Mouse (Mus musculus) midbrain, embryonic 11.5 days (tissue): Measurements from ENCODE around the gene Ell3. TPM values are rescaled to one million over a fixed set of nuclear protein-coding genes. Genes with fewer than 3 reads are reported as not detected.
A peak's percentile ranks its signal among the peaks of the same experiment; 100 is the strongest.

Experiments used
- ATAC-seq: fragments of 200-750 bp; cut with Nextera tagmentation; 2 replicates; pipeline ENCODE4 v1.8.0; 2017; ENCODE audit warnings: moderate TSS enrichment, moderate library complexity; ENCODE audit not compliant: low FRiP score
- DNase-seq: peaks from one replicate; pipeline ENCODE4 v3.0.0; 2015; ENCODE audit warnings: low spot score; ENCODE audit errors: missing footprints
- H3K27ac ChIP-seq: fragments of 300-500 bp; sonication (generic); 2 replicates; pipeline ENCODE4 v1.5.1; 2014; ENCODE audit warnings: low read depth, low read length
- H3K27me3 ChIP-seq: fragments of 300-500 bp; sonication (generic); 2 replicates; pipeline ENCODE4 v1.6.1; 2014; ENCODE audit warnings: mild to moderate bottlenecking, low read length, moderate library complexity, mixed read lengths; ENCODE audit not compliant: control insufficient read depth, insufficient read depth
- H3K36me3 ChIP-seq: fragments of 300-500 bp; sonication (generic); 2 replicates; pipeline ENCODE4 v1.6.1; 2014; ENCODE audit warnings: mild to moderate bottlenecking, low read length, moderate library complexity, mixed read lengths; ENCODE audit not compliant: control insufficient read depth, insufficient read depth
- H3K4me1 ChIP-seq: fragments of 300-500 bp; sonication (generic); 2 replicates; pipeline ENCODE4 v1.6.1; 2014; ENCODE audit warnings: low read length; ENCODE audit not compliant: control insufficient read depth, insufficient read depth
- H3K4me2 ChIP-seq: fragments of 300-500 bp; sonication (generic); 2 replicates; pipeline ENCODE4 v1.6.1; 2014; ENCODE audit warnings: mild to moderate bottlenecking, moderate library complexity
- H3K4me3 ChIP-seq: fragments of 300-500 bp; sonication (generic); 2 replicates; pipeline ENCODE4 v1.5.1; 2014; ENCODE audit warnings: low read depth, low read length
- H3K9ac ChIP-seq: fragments of 300-500 bp; sonication (generic); 2 replicates; pipeline ENCODE4 v1.6.1; 2014; ENCODE audit warnings: low read length
- H3K9me3 ChIP-seq: fragments of 300-500 bp; sonication (generic); 2 replicates; pipeline ENCODE4 v1.6.1; 2016; ENCODE audit warnings: low read length; ENCODE audit not compliant: control insufficient read depth
- WGBS: fragments of 180-500 bp; shearing (Covaris S2); extraction: QIAGEN DNeasy Blood & Tissue Kit; methylation state at CpG from one replicate; pipeline ENCODE4 v1.1.7; 2014; 5-methylcytosine and 5-hydroxymethylcytosine counted together
- polyA plus RNA-seq: library from polyadenylated mRNA; unstranded; fragments of >200 nt; fragmentation: Nextera tagmentation; extraction: Ambion mirVana; gene quantifications from 2 replicates; pipeline ENCODE4 v1.2.1, GENCODE M21; 2014

Ell3 gene
- polyA plus RNA-seq, 1 experiment from 2014 or later, result 2.2 TPM

- ATAC-seq, result no peak
- WGBS, result 9% methylated on average over 11 of the region's 11 CpGs
- no peak overlapping the region for H3K27ac ChIP-seq
Observed at GRCm38 (mm10) chr2:121441800-121442199, 2.3 kb downstream of the Ell3 start.

GRCm38 (mm10) chr2:121440834-121441605 is 3.1 kb downstream of the Ell3 start:
- Histone ChIP-seq H3K9ac (no peak overlapping the region), H3K27ac (no peak overlapping the region), H3K27me3 (peaks cover 22% of the 10 kb centered on the region), H3K4me2 (no peak overlapping the region; the same call in 1 of the 2 replicates), H3K4me1 (peaks cover 9% of the 10 kb centered on the region), H3K4me3 (no peak overlapping the region), H3K36me3 (peaks cover 12% of the 10 kb centered on the region; the same call in 1 of the 2 replicates), H3K9me3 (no peaks in the 10 kb centered on the region)
- ATAC-seq (no peak), DNase-seq (no peak)
- WGBS, result 54% methylated on average over 5 of the region's 5 CpGs

More at GRCm38 (mm10) chr2:121441800-121442199, 2.3 kb downstream of the Ell3 start:
- Histone ChIP-seq H3K9me3 (no peaks in the 10 kb centered on the region), H3K4me1 (peaks cover 9% of the 10 kb centered on the region), H3K9ac (peak overlapping the region; percentile 40; the same call in 1 of the 2 replicates), H3K4me2 (peak overlapping the region; percentile 63), H3K4me3 (peak overlapping the region; percentile 33; the same call in 1 of the 2 replicates), H3K36me3 (peaks cover 11% of the 10 kb centered on the region; the same call in 1 of the 2 replicates), H3K27me3 (peaks cover 22% of the 10 kb centered on the region)
- DNase-seq, result no peak

- Histone ChIP-seq H3K9ac (no peak overlapping the region), H3K27ac (no peak overlapping the region), H3K4me3 (no peak overlapping the region), H3K4me1 (peaks cover 9% of the 10 kb centered on the region), H3K9me3 (no peaks in the 10 kb centered on the region), H3K27me3 (peaks cover 22% of the 10 kb centered on the region), H3K4me2 (no peak overlapping the region), H3K36me3 (peaks cover 20% of the 10 kb centered on the region; the same call in 1 of the 2 replicates)
- WGBS, result 76% methylated on average over 4 of the region's 4 CpGs
- DNase-seq (no peak), ATAC-seq (no peak)
Observed at GRCm38 (mm10) chr2:121439746-121440145, 4.3 kb downstream of the Ell3 start.

- Histone ChIP-seq H3K9me3 (no peaks in the 10 kb centered on the region), H3K27ac (no peak overlapping the region), H3K4me3 (no peak overlapping the region), H3K9ac (no peak overlapping the region), H3K4me2 (no peak overlapping the region), H3K4me1 (no peaks in the 10 kb centered on the region), H3K36me3 (peaks cover 53% of the 10 kb centered on the region), H3K27me3 (no peaks in the 10 kb centered on the region)
- DNase-seq (no peak), ATAC-seq (no peak)
- 100% methylated on average over 1 of the region's 1 CpGs for WGBS
Observed at GRCm38 (mm10) chr2:121434854-121435253, 9.2 kb downstream of the Ell3 start.

- H3K4me1 ChIP-seq, result no peaks in the 10 kb centered on the region
- no peaks in the 10 kb centered on the region for H3K9me3 ChIP-seq
- DNase-seq (peak; percentile 21), ATAC-seq (no peak)
- no peak overlapping the region for H3K27ac ChIP-seq
- no peak overlapping the region for H3K9ac ChIP-seq
- 93% methylated on average over 2 of the region's 2 CpGs for WGBS
- no peak overlapping the region for H3K4me2 ChIP-seq
- no peaks in the 10 kb centered on the region for H3K27me3 ChIP-seq
- peaks cover 30% of the 10 kb centered on the region for H3K36me3 ChIP-seq
- H3K4me3 ChIP-seq, result no peak overlapping the region
Observed at GRCm38 (mm10) chr2:121425890-121426289, 18.2 kb downstream of the Ell3 start.

- no peak for ATAC-seq
- 96% methylated on average over 2 of the region's 2 CpGs for WGBS
- H3K4me1 ChIP-seq, result no peaks in the 10 kb centered on the region
Observed at GRCm38 (mm10) chr2:121423166-121423565, 20.9 kb downstream of the Ell3 start.

GRCm38 (mm10) chr2:121418476-121418875 is 25.6 kb downstream of the Ell3 start:
- Histone ChIP-seq H3K4me1 (peaks cover 16% of the 10 kb centered on the region), H3K9ac (no peak overlapping the region), H3K4me3 (no peak overlapping the region), H3K27ac (no peak overlapping the region), H3K9me3 (no peaks in the 10 kb centered on the region), H3K4me2 (no peak overlapping the region), H3K36me3 (peaks cover 14% of the 10 kb centered on the region), H3K27me3 (no peaks in the 10 kb centered on the region)
- DNase-seq, result peak; percentile 67
- WGBS, result 94% methylated on average over 3 of the region's 3 CpGs
- no peak for ATAC-seq

More at GRCm38 (mm10) chr2:121423166-121423565, 20.9 kb downstream of the Ell3 start:
- H3K9me3 ChIP-seq, result no peaks in the 10 kb centered on the region
- no peak overlapping the region for H3K27ac ChIP-seq
- no peak overlapping the region for H3K4me3 ChIP-seq
- DNase-seq, result peak; percentile 67
- no peaks in the 10 kb centered on the region for H3K27me3 ChIP-seq
- peaks cover 24% of the 10 kb centered on the region for H3K36me3 ChIP-seq
- no peak overlapping the region for H3K9ac ChIP-seq
- H3K4me2 ChIP-seq, result no peak overlapping the region

- H3K4me2 ChIP-seq, result no peak overlapping the region
- H3K4me1 ChIP-seq, result peaks cover 16% of the 10 kb centered on the region
- no peak for ATAC-seq
- H3K36me3 ChIP-seq, result peaks cover 8% of the 10 kb centered on the region; the same call in 1 of the 2 replicates
- H3K27ac ChIP-seq, result no peak overlapping the region
- DNase-seq, result peak; percentile 83
- no peak overlapping the region for H3K4me3 ChIP-seq
- no peak overlapping the region for H3K9ac ChIP-seq
- 95% methylated on average over 6 of the region's 6 CpGs for WGBS
- H3K27me3 ChIP-seq, result no peaks in the 10 kb centered on the region
- no peaks in the 10 kb centered on the region for H3K9me3 ChIP-seq
Observed at GRCm38 (mm10) chr2:121416356-121416755, 27.7 kb downstream of the Ell3 start.

GRCm38 (mm10) chr2:121415591-121415990 is 28.5 kb downstream of the Ell3 start:
- Histone ChIP-seq H3K27me3 (no peaks in the 10 kb centered on the region), H3K27ac (no peak overlapping the region), H3K36me3 (peaks cover 8% of the 10 kb centered on the region; the same call in 1 of the 2 replicates), H3K4me3 (peak overlapping the region; percentile 99), H3K4me2 (peak overlapping the region; percentile 76), H3K9me3 (no peaks in the 10 kb centered on the region), H3K9ac (peak overlapping the region; percentile 31; the same call in 1 of the 2 replicates), H3K4me1 (peaks cover 16% of the 10 kb centered on the region)
- 88% methylated on average over 3 of the region's 3 CpGs for WGBS
- no peak for ATAC-seq
- peak; percentile 39 for DNase-seq
